Mouse (Mus musculus) left cerebral cortex, postnatal 10 days (tissue): ENCODE measurements around the gene Btbd35f10. TPM values are rescaled to one million over a fixed set of nuclear protein-coding genes. Genes with fewer than 3 reads are reported as not detected.
"Not testable (repeated sequence)": the region's sequence is repeated elsewhere in the genome, so short reads cannot be mapped to it uniquely, and the experiment has no call there.

Experiments used
- DNase-seq, 2 experiments: peaks; one replicate each; pipeline ENCODE4 v3.0.0; 2021 to 2022; ENCODE audit warnings: low spot score in 2 of 2, mixed read lengths in 1 of 2; ENCODE audit errors: extremely low spot score in 1 of 2
- intact Hi-C: fragments of 180-260 bp; cut with DNase I; formaldehyde crosslinking; loops from one replicate; pipeline ENCODE4 v1.15.1; 2025
- total RNA-seq, 2 experiments: library from RNA; stranded (reverse); gene quantifications; 2 replicates each; pipeline ENCODE4 v1.2.3; 2021

The Btbd35f10 gene
- not detected for total RNA-seq

DNA sequence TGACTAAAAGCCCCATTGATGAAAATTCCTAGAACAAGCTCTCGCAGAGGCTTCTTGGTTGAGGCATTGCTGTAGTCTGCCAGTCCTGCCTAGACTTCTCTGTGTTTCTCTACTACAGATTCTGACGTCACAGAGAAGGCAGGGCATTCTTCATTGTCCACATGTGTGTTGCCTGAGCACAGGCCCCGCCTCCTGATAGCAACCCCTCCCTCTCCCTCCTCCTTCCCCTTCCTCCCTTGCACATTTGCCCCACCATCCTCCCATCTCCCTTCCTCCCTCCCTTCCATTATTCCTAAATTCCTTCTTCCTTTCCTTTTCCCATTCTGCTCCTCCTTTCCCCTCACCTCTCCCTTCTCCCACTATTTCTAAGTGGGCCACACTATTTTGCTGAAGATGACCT lies at the start of gene Btbd35f10:
Gene Btbd35f10 (minus strand): TSS at position 101 of the 400 bp plus-strand sequence.
- intact Hi-C loops, DNase-seq: not testable (repeated sequence)

Other genes with a start within 250 kb of the Btbd35f10 start
- not detected for gene Btbd35f18, start 52.7 kb downstream of the Btbd35f10 start, total RNA-seq
- gene Btbd35f16, start 204.1 kb upstream of the Btbd35f10 start, total RNA-seq, result not detected